Mouse (Mus musculus) MN1 (cell line): ENCODE measurements around the gene Cars.

Experiments used
- DNase-seq: peaks from one replicate; pipeline ENCODE4 v3.0.0-alpha.2; 2016; ENCODE audit warnings: low spot score

Cars gene

DNA sequence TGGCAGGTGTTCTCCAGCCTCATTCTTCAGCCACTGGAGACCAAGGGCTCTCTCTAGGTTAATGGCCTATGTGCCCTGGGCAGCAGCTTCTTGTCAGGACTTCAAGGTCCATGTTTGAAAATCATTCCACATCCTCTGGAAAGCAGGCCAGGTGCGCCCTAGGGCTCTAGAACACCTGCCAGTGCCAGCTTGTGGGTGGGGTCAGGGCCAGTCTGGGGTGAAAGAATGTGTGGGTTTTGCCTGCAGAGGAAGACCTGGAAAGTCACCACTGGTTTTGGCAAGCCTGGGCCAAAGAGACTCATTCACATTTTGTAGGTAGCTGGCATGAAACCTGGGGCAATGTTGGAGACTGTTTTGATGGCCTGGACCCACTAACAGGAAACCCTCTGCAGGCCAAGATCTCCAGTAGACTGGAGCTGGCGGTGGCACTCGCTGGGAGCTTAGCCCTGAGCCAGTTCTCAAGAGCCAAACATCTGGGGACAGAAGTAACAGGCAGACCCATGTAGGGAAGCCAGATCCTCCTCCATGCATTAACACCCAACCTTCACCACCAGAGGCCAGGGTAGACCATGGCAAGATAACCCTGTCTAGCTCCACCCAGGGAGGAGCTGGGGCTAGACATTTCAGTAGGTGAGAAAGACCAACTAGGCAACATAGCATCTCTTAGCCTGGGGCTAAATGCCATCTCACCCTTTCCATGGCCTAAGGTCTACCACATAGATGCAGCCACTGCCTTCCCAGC, 89.1 kb downstream of the Cars start:
- no peak for DNase-seq

DNA sequence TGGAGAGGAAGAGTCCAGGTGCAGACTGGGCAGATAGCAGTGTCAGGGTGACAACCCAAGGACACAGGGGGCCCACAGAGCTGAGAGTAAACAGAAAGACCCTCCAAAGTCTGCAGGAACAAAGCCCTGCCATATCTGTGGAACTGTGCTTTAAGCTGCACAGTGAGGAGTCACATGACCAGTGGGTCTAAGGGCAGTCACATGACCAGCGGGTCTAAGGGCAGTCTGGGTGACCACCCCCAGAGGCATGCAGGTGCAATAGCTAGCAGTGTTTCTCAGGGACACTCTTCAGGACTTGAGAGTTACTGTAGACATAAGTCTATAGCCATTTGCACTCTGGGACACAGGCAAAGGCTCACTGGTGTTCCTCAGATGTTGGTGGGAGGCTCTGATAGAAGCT, 90.3 kb downstream of the Cars start:
- DNase-seq = no peak
